Mouse (Mus musculus): Measurements from ENCODE around the gene Whrn.

DNA sequence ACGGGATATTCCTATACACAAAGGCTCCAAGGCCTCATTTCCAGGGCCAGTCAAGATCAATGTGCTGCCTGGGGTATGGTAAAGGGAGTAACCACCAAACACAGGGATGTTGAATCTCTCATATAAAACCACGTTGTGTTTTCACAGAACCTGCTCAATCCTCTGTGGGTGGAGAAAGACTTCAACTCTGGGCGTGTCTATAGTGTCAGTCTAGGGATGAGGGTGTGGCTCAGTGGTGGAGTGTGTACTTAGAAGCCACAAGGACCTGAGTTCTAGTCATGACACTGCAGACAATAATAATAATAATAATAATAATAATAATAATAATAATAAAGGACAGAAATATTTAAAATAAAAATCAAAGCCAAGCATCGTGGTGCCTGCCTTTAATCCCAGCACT is 111.5 kb downstream of the Whrn start:
- TF ChIP-seq CTCF (IDR thresholded peaks at IDR 0.05; ENCODE audit: low read depth, low read length) (no peak), POLR2A (IDR thresholded peaks at IDR 0.05; ENCODE audit: extremely low read depth, insufficient read depth, low read length) (no peak)
